Mouse (Mus musculus): ENCODE measurements around the gene Kif27.
A peak's percentile ranks its signal among the peaks of the same experiment; 100 is the strongest.

The Kif27 gene

GRCm38 (mm10) chr13:58275599-58275998, 83.3 kb downstream of the Kif27 start, which contains the start of gene Gkap1:
TSS of gene Gkap1 (minus strand) at chr13:58275699.
- no peak for DNase-seq

GRCm38 (mm10) chr13:58275076-58275475, 83.8 kb downstream of the Kif27 start:
- no peak for DNase-seq

DNA sequence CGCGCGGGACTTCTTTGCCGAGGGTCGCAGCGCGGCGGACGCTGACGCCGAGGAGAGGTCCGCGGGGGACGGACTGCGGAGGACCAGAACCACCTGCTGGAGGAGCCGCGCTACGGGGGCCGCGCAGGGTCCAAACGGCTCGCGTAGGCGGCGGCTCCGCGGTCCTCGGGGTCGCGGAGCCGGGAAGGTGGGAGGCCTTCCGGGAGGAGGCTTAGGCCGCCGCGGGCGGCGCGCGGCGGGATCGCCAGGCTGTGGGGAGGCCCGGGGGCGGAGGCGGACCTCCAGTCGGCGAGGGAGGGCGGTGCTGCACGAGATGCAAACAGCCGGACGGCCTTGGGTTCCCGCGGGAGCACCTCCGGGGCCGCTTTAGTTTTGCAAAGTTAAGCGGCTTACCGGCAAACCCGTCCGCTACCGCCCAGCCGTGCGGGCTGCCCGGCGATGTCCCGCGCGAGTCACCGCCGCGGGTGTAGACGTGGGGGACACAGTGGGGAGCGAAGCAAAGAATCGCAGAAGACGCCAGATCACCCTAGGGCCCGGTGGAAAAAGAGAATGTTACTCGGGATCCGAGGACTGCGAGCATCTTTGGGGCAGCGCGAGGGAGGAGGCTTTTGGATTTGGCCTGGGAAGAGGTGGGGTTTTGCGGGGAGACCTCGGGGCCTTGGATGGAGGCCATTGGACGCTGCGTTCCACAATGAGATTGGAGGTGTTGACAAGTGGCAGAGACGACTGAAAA, 84.5 kb downstream of the Kif27 start:
- DNase-seq: peak; percentile 61 to 69

GRCm38 (mm10) chr13:58273411-58274258, 85.3 kb downstream of the Kif27 start:
- DNase-seq: peak; percentile 16 to 32

GRCm38 (mm10) chr13:58266864-58267263, 92.1 kb downstream of the Kif27 start:
- no peak for DNase-seq

GRCm38 (mm10) chr13:58263546-58263945, 95.4 kb downstream of the Kif27 start:
- DNase-seq: no peak

DNA sequence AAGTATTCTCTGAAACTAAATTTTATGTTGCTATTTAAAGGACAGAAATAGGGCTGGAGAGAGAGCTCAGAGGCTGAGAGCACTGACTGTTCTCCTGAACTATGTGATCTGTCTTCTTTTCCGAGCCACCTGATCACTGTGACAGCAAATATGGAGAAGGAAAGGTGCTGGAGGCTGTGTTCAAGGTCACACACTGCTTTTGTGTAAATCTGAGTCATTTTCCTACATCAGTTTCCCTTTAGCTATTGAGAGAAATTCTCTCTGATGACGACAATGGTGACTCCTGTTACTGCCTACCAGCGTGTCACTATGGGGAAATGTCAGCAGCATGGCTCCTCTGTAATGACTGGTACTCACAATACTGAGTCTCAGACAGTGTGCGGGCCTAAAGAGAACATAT, 97.2 kb downstream of the Kif27 start:
- DNase-seq: no peak

- DNase-seq: no peak
Observed at GRCm38 (mm10) chr13:58253268-58253667, 105.7 kb downstream of the Kif27 start.

DNA sequence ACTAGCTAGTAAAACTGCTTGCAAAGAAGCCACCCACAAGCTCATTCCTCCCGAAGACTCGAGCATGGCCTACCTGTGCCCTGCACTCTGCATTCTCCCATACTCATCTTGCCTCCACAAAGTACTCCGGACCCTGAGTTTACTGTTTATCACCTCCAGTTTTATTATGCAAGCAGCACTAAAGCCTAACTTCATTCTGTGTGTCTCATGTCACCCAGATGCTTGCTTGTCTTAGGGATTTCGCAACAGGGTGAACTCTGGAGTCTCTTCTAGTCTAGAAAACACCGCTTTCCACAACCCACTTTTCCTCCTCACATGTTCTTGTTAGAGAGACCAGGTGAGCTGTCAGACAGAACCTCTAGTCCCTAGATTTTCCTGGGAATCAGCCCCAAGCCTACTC, 110.0 kb downstream of the Kif27 start:
- no peak for DNase-seq

Measured in cerebellum, postnatal 36 days (tissue).